9 mouse cellular contexts compared by ENCODE assay signal in the genomic region with DNA sequence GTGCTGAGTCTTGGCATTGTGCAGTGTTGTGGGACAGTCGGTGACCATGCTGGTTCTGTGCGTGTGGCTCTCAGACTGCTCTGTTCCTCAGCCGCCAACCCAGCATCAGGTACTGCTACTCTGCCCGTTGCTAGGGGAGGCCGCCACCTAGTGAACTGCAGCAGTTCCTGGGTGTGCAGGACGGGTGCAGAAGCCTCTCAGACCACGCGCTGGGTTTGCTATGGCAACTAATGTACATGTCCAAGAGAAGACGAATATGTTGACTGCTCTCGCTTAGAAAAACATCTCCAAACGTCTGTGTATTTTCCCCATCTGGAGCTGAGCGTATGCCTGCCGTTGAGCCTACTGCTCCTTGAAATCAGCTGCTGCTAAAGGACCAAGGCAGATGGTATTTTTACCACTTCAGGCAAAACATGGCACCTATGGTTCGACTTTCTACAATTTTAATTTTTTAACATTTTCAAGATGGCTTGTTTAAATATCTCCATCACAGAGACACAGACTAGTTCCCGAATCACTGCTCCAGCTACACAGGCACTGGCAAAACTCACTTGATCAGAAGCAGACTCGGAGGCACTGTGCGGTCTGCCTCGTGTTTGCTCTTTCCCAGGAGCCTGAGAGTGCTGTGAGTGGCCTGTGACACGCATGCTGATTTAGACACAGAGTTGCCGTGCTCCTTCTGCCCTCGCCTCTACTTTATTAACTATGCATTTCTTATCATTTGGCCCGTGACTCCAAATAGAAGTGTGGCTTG. TPM values are rescaled to one million over a fixed set of nuclear protein-coding genes. Genes with fewer than 3 reads are reported as not detected.
DNase-seq lines count a peak whose midpoint lies in the region; ATAC-seq lines count a peak whose summit lies in the region.
"Had no signal": no experiment of that assay in that cellular context is flagged by ENCODE, and none has a peak within 500 bp of the region (broad histone marks: within the 10 kb centered on the region; RNA-seq: fewer than 3 reads in every experiment).

No protein-coding gene starts in this region.

- H3K27me3 ChIP-seq in midbrain, embryonic 11.5 days (ENCODE audit: control insufficient read depth, insufficient read depth, low read length) = no peaks in the 10 kb centered on the region
- H3K27me3 ChIP-seq in midbrain, embryonic 10.5 days (ENCODE audit: low read depth, poor library complexity, severe bottlenecking) = no peaks in the 10 kb centered on the region
- no peaks in the 10 kb centered on the region for H3K27me3 ChIP-seq in hindbrain, embryonic 10.5 days (ENCODE audit: insufficient read depth, poor library complexity, severe bottlenecking)
- H3K27me3 ChIP-seq in kidney, embryonic 16.5 days (ENCODE audit: insufficient read depth, low read length) = no peaks in the 10 kb centered on the region

- H3K27ac ChIP-seq in midbrain, embryonic 11.5 days (ENCODE audit: low read depth, low read length) = 0 out of 2 replicates have a peak overlapping the region, but pooled peaks have one; percentile 8
- no peak overlapping the region for H3K27ac ChIP-seq in midbrain, embryonic 10.5 days (replicated peaks)
- no peak overlapping the region for H3K27ac ChIP-seq in hindbrain, embryonic 10.5 days
- no peak overlapping the region for H3K27ac ChIP-seq in kidney, embryonic 16.5 days (ENCODE audit: low read length)

- peak; percentile 44; the same call in 1 of the 2 replicates for ATAC-seq in midbrain, embryonic 11.5 days (ENCODE audit: low FRiP score)
- ATAC-seq in activated CD4-positive, CD25-positive, alpha-beta regulatory T cell, adult 4 months = no peak
- no peak for ATAC-seq in kidney, embryonic 16.5 days (ENCODE audit: low FRiP score, low TSS enrichment)
- ATAC-seq: liver, postnatal 0 days had no signal

- intact Hi-C loops in left cerebral cortex, postnatal 36 days (cut with DNase I) = no loop called here

- DNase-seq in midbrain, embryonic 11.5 days (ENCODE audit: low spot score, missing footprints) = no peak
- no peak for DNase-seq in midbrain, embryonic 10.5 days (ENCODE audit: low spot score)
- peak; percentile 24 for DNase-seq in hindbrain, embryonic 10.5 days (ENCODE audit: low spot score)
- peak; percentile 44 to 53 for DNase-seq in left cerebral cortex, postnatal 36 days (ENCODE audit: low spot score in 2 of 2)
- no peak for DNase-seq in heart, adult 9 months (ENCODE audit: low spot score in 2 of 2)
- DNase-seq in cerebellum, postnatal 36 days = no peak
- DNase-seq: liver, postnatal 0 days had no signal

- 80% methylated on average over 22 of the region's 22 CpGs for WGBS in midbrain, embryonic 11.5 days
- WGBS in midbrain, embryonic 10.5 days = 82% methylated on average over 22 of the region's 22 CpGs
- 77% methylated on average over 22 of the region's 22 CpGs for WGBS in hindbrain, embryonic 10.5 days
- WGBS in kidney, embryonic 16.5 days = 70% methylated on average over 22 of the region's 22 CpGs

- H3K4me3 ChIP-seq in midbrain, embryonic 11.5 days (ENCODE audit: low read depth, low read length) = no peak overlapping the region
- H3K4me3 ChIP-seq in midbrain, embryonic 10.5 days = no peak overlapping the region
- no peak overlapping the region for H3K4me3 ChIP-seq in hindbrain, embryonic 10.5 days
- H3K4me3 ChIP-seq in kidney, embryonic 16.5 days (ENCODE audit: low read length) = no peak overlapping the region

- no peak overlapping the region for H3K4me2 ChIP-seq in midbrain, embryonic 11.5 days
- no peak overlapping the region for H3K4me2 ChIP-seq in kidney, embryonic 16.5 days (replicated peaks; ENCODE audit: low read depth, low read length)

- no peak overlapping the region for H3K9ac ChIP-seq in midbrain, embryonic 11.5 days (ENCODE audit: low read length)
- no peak overlapping the region for H3K9ac ChIP-seq in kidney, embryonic 16.5 days (replicated peaks; ENCODE audit: low read length)
- H3K9ac ChIP-seq: liver, postnatal 0 days had no signal

- H3K36me3 ChIP-seq in midbrain, embryonic 11.5 days (ENCODE audit: control insufficient read depth, insufficient read depth, low read length) = no peaks in the 10 kb centered on the region
- H3K36me3 ChIP-seq in midbrain, embryonic 10.5 days = no peaks in the 10 kb centered on the region
- no peaks in the 10 kb centered on the region; the same call in 1 of the 2 replicates for H3K36me3 ChIP-seq in hindbrain, embryonic 10.5 days
- H3K36me3 ChIP-seq in kidney, embryonic 16.5 days (ENCODE audit: insufficient read depth, low read length) = no peaks in the 10 kb centered on the region

- H3K4me1 ChIP-seq in midbrain, embryonic 11.5 days (ENCODE audit: control insufficient read depth, insufficient read depth, low read length) = no peaks in the 10 kb centered on the region
- 0 out of 2 replicates have a peak, but pooled peaks cover 2% of the 10 kb centered on the region for H3K4me1 ChIP-seq in midbrain, embryonic 10.5 days
- H3K4me1 ChIP-seq in hindbrain, embryonic 10.5 days (replicated peaks) = peaks cover 12% of the 10 kb centered on the region; the same call in 1 of the 2 replicates
- H3K4me1 ChIP-seq in kidney, embryonic 16.5 days (ENCODE audit: insufficient read depth, low read length) = no peaks in the 10 kb centered on the region

- no peaks in the 10 kb centered on the region for H3K9me3 ChIP-seq in midbrain, embryonic 11.5 days (ENCODE audit: control insufficient read depth, low read length)
- H3K9me3 ChIP-seq in midbrain, embryonic 10.5 days (replicated peaks) = no peaks in the 10 kb centered on the region
- H3K9me3 ChIP-seq in hindbrain, embryonic 10.5 days = no peaks in the 10 kb centered on the region
- no peaks in the 10 kb centered on the region for H3K9me3 ChIP-seq in kidney, embryonic 16.5 days (ENCODE audit: low read length)

RNA-seq across cellular contexts. Expression of a gene that starts 57.8 kb away (rescaled TPM):
- polyA plus RNA-seq in midbrain, embryonic 11.5 days (2014; fragmentation: Nextera tagmentation; extraction: Ambion mirVana) = 7.7 and 8.3 TPM in 2 replicates
- 7.5 and 7.7 TPM in 2 replicates for polyA plus RNA-seq in midbrain, embryonic 10.5 days (2016; fragmentation: Nextera tagmentation; extraction: Ambion mirVana)
- polyA plus RNA-seq in hindbrain, embryonic 10.5 days (2016; fragmentation: Nextera tagmentation; extraction: Ambion mirVana) = 8.3 and 9.6 TPM in 2 replicates
- total RNA-seq in left cerebral cortex, postnatal 36 days (2021) = 1 to 10 TPM; 5.5 to 5.9 TPM
- 1 to 10 TPM; 1.0 to 1.5 TPM for polyA plus RNA-seq in activated CD4-positive, CD25-positive, alpha-beta regulatory T cell, adult 4 months (2017; shearing (Covaris generic))
- polyA plus RNA-seq in kidney, embryonic 16.5 days (2015; fragmentation: Nextera tagmentation; extraction: Ambion mirVana) = 4.1 and 6.8 TPM in 2 replicates

Comparison
In these comparisons a context has a peak if more than half of its experiments do, and no peak if none do; other contexts are left out.
1. DNase-seq: peak in hindbrain, embryonic 10.5 days (single experiment) and left cerebral cortex, postnatal 36 days (2 of 2); none in midbrain, embryonic 11.5 days (single experiment), midbrain, embryonic 10.5 days (single experiment), heart, adult 9 months (0 of 2) and cerebellum, postnatal 36 days (0 of 2).